Mouse (Mus musculus): ENCODE results near the gene Ptprk. TPM values are rescaled to one million over a fixed set of nuclear protein-coding genes. Genes with fewer than 3 reads are reported as not detected.
A peak's percentile ranks its signal among the peaks of the same experiment; 100 is the strongest.

The Ptprk gene
- polyA plus RNA-seq (2015; fragmentation: Nextera tagmentation; extraction: Ambion mirVana), result 25.1 and 26.4 TPM in 2 replicates

- no peaks in the 10 kb centered on the region for H3K27me3 ChIP-seq
- no peaks in the 10 kb centered on the region for H3K36me3 ChIP-seq
- 0 out of 2 replicates have a peak, but pooled peaks cover 7% of the 10 kb centered on the region for H3K4me1 ChIP-seq
- ATAC-seq (ENCODE audit: insufficient number of reproducible peaks, low FRiP score, low TSS enrichment, low read depth), result peak; percentile 97
- no peaks in the 10 kb centered on the region for H3K9me3 ChIP-seq (replicated peaks)
- peak within 1 kb of the TSS; percentile 93 for H3K27ac ChIP-seq (replicated peaks)
- WGBS, result under 1% methylated on average over 77 of the region's 77 CpGs
- peak within 1 kb of the TSS; percentile 77 for H3K4me3 ChIP-seq (replicated peaks)
- H3K4me2 ChIP-seq (replicated peaks), result peak within 1 kb of the TSS; percentile 80
- H3K9ac ChIP-seq, result peak within 1 kb of the TSS; percentile 76
Measured at GRCm38 (mm10) chr10:28074653-28075451, at the start of gene Ptprk. Gene Ptprk (plus strand): TSS chr10:28074820.

- no peaks in the 10 kb centered on the region for H3K4me1 ChIP-seq
- no peak overlapping the region for H3K27ac ChIP-seq (replicated peaks)
- no peaks in the 10 kb centered on the region for H3K36me3 ChIP-seq
- H3K27me3 ChIP-seq, result no peaks in the 10 kb centered on the region
- no peaks in the 10 kb centered on the region for H3K9me3 ChIP-seq (replicated peaks)
- H3K9ac ChIP-seq, result no peak overlapping the region
- WGBS, result 81% methylated on average over 2 of the region's 2 CpGs
- H3K4me3 ChIP-seq (replicated peaks), result no peak overlapping the region
- ATAC-seq (ENCODE audit: insufficient number of reproducible peaks, low FRiP score, low TSS enrichment, low read depth), result no peak
- H3K4me2 ChIP-seq (replicated peaks), result no peak overlapping the region
Measured at GRCm38 (mm10) chr10:28027791-28028190, 46.8 kb upstream of the Ptprk start.

- no peak for ATAC-seq (ENCODE audit: insufficient number of reproducible peaks, low FRiP score, low TSS enrichment, low read depth)
- Histone ChIP-seq H3K4me1 (no peaks in the 10 kb centered on the region), H3K9me3 (replicated peaks) (no peaks in the 10 kb centered on the region), H3K27me3 (no peaks in the 10 kb centered on the region), H3K9ac (no peak overlapping the region), H3K36me3 (no peaks in the 10 kb centered on the region), H3K4me2 (replicated peaks) (no peak overlapping the region), H3K27ac (replicated peaks) (no peak overlapping the region), H3K4me3 (replicated peaks) (no peak overlapping the region)
- 100% methylated on average over 1 of the region's 1 CpGs for WGBS
Measured at GRCm38 (mm10) chr10:28036456-28036855, 38.2 kb upstream of the Ptprk start.

GRCm38 (mm10) chr10:28054764-28055163 is 19.9 kb upstream of the Ptprk start:
- H3K9ac ChIP-seq, result no peak overlapping the region
- no peaks in the 10 kb centered on the region for H3K4me1 ChIP-seq
- H3K4me3 ChIP-seq (replicated peaks), result no peak overlapping the region
- ATAC-seq (ENCODE audit: insufficient number of reproducible peaks, low FRiP score, low TSS enrichment, low read depth), result no peak
- 64% methylated on average over 4 of the region's 4 CpGs for WGBS
- no peaks in the 10 kb centered on the region for H3K9me3 ChIP-seq (replicated peaks)
- H3K27ac ChIP-seq (replicated peaks), result no peak overlapping the region
- H3K36me3 ChIP-seq, result no peaks in the 10 kb centered on the region
- no peak overlapping the region for H3K4me2 ChIP-seq (replicated peaks)
- H3K27me3 ChIP-seq, result no peaks in the 10 kb centered on the region

GRCm38 (mm10) chr10:28059222-28059621 is 15.4 kb upstream of the Ptprk start:
- no peak for ATAC-seq (ENCODE audit: insufficient number of reproducible peaks, low FRiP score, low TSS enrichment, low read depth)
- Histone ChIP-seq H3K36me3 (no peaks in the 10 kb centered on the region), H3K4me3 (replicated peaks) (no peak overlapping the region), H3K4me2 (replicated peaks) (no peak overlapping the region), H3K9ac (no peak overlapping the region), H3K27ac (replicated peaks) (no peak overlapping the region), H3K9me3 (replicated peaks) (no peaks in the 10 kb centered on the region), H3K4me1 (no peaks in the 10 kb centered on the region), H3K27me3 (no peaks in the 10 kb centered on the region)
- 80% methylated on average over 1 of the region's 1 CpGs for WGBS

GRCm38 (mm10) chr10:28067997-28068396 is 6.6 kb upstream of the Ptprk start:
- Histone ChIP-seq H3K36me3 (no peaks in the 10 kb centered on the region), H3K4me3 (replicated peaks) (no peak overlapping the region), H3K4me1 (no peaks in the 10 kb centered on the region), H3K9me3 (replicated peaks) (no peaks in the 10 kb centered on the region), H3K4me2 (replicated peaks) (no peak overlapping the region), H3K9ac (no peak overlapping the region), H3K27ac (replicated peaks) (no peak overlapping the region), H3K27me3 (no peaks in the 10 kb centered on the region)
- no peak for ATAC-seq (ENCODE audit: insufficient number of reproducible peaks, low FRiP score, low TSS enrichment, low read depth)
- 87% methylated on average over 5 of the region's 5 CpGs for WGBS

GRCm38 (mm10) chr10:28073991-28074652 is 498 bp upstream of the Ptprk start:
- ATAC-seq (ENCODE audit: insufficient number of reproducible peaks, low FRiP score, low TSS enrichment, low read depth), result peak; percentile 36
- H3K27me3 ChIP-seq, result no peaks in the 10 kb centered on the region
- peak overlapping the region; percentile 93 for H3K27ac ChIP-seq (replicated peaks)
- H3K36me3 ChIP-seq, result no peaks in the 10 kb centered on the region
- H3K4me2 ChIP-seq (replicated peaks), result peak overlapping the region; percentile 80
- under 1% methylated on average over 26 of the region's 26 CpGs for WGBS
- H3K9ac ChIP-seq, result peak overlapping the region; percentile 76
- peak overlapping the region; percentile 77 for H3K4me3 ChIP-seq (replicated peaks)
- H3K4me1 ChIP-seq, result 0 out of 2 replicates have a peak, but pooled peaks cover 7% of the 10 kb centered on the region
- no peaks in the 10 kb centered on the region for H3K9me3 ChIP-seq (replicated peaks)

GRCm38 (mm10) chr10:28075491-28076035 is 943 bp downstream of the Ptprk start:
- Histone ChIP-seq H3K9ac (peak overlapping the region; percentile 59), H3K27ac (replicated peaks) (peak overlapping the region; percentile 93), H3K4me3 (replicated peaks) (peak overlapping the region; percentile 77), H3K4me2 (replicated peaks) (peak overlapping the region; percentile 80), H3K4me1 (0 out of 2 replicates have a peak, but pooled peaks cover 7% of the 10 kb centered on the region), H3K36me3 (no peaks in the 10 kb centered on the region), H3K27me3 (no peaks in the 10 kb centered on the region), H3K9me3 (replicated peaks) (no peaks in the 10 kb centered on the region)
- under 1% methylated on average over 22 of the region's 22 CpGs for WGBS
- ATAC-seq (ENCODE audit: insufficient number of reproducible peaks, low FRiP score, low TSS enrichment, low read depth), result 0 out of 2 replicates have a peak, but pooled peaks have one; percentile 16

GRCm38 (mm10) chr10:28076036-28076855 is 1.6 kb downstream of the Ptprk start:
- peak overlapping the region; percentile 77 for H3K4me3 ChIP-seq (replicated peaks)
- peak overlapping the region; percentile 80 for H3K4me2 ChIP-seq (replicated peaks)
- no peaks in the 10 kb centered on the region for H3K27me3 ChIP-seq
- H3K9me3 ChIP-seq (replicated peaks), result no peaks in the 10 kb centered on the region
- H3K4me1 ChIP-seq, result 0 out of 2 replicates have a peak, but pooled peaks cover 7% of the 10 kb centered on the region
- no peak for ATAC-seq (ENCODE audit: insufficient number of reproducible peaks, low FRiP score, low TSS enrichment, low read depth)
- H3K36me3 ChIP-seq, result no peaks in the 10 kb centered on the region
- 1% methylated on average over 30 of the region's 30 CpGs for WGBS
- peak overlapping the region; percentile 59 for H3K9ac ChIP-seq
- peak overlapping the region; percentile 93 for H3K27ac ChIP-seq (replicated peaks)

GRCm38 (mm10) chr10:28078270-28078669 is 3.6 kb downstream of the Ptprk start:
- Histone ChIP-seq H3K27me3 (no peaks in the 10 kb centered on the region), H3K36me3 (no peaks in the 10 kb centered on the region), H3K9me3 (replicated peaks) (no peaks in the 10 kb centered on the region), H3K27ac (replicated peaks) (no peak overlapping the region), H3K9ac (no peak overlapping the region), H3K4me1 (0 out of 2 replicates have a peak, but pooled peaks cover 7% of the 10 kb centered on the region), H3K4me2 (replicated peaks) (no peak overlapping the region), H3K4me3 (replicated peaks) (no peak overlapping the region)
- WGBS, result 90% methylated on average over 1 of the region's 1 CpGs
- ATAC-seq (ENCODE audit: insufficient number of reproducible peaks, low FRiP score, low TSS enrichment, low read depth), result no peak

Data from embryonic facial prominence, embryonic 15.5 days (tissue).